Mouse (Mus musculus) heart, embryonic 14.5 days (tissue): ENCODE data around the gene Ppp1r37. TPM values are rescaled to one million over a fixed set of nuclear protein-coding genes. Genes with fewer than 3 reads are reported as not detected.
"Not testable (repeated sequence)": the region's sequence is repeated elsewhere in the genome, so short reads cannot be mapped to it uniquely, and the experiment has no call there.

Experiments
- ATAC-seq: fragments of 200-750 bp; cut with Nextera tagmentation; 2 replicates; pipeline ENCODE4 v1.8.0; 2017; ENCODE audit warnings: low read depth, moderate TSS enrichment; ENCODE audit not compliant: insufficient number of reproducible peaks, insufficient read depth, low FRiP score
- H3K27ac ChIP-seq, 2 experiments: fragments of 200-500 bp in 1 of 2; fragments of 300-500 bp in 1 of 2; sonication (generic) in 1 of 2; replicated peaks in 1 of 2; 2 replicates each; pipeline ENCODE4 v1.5.1; 2012 to 2014; ENCODE audit warnings: low read depth in 2 of 2, low read length in 2 of 2, control low read depth in 1 of 2, mild to moderate bottlenecking in 1 of 2, mixed read lengths in 1 of 2; ENCODE audit not compliant: control insufficient read depth in 1 of 2, insufficient read depth in 1 of 2
- H3K27me3 ChIP-seq: fragments of 300-500 bp; sonication (generic); 2 replicates; pipeline ENCODE4 v1.6.1; 2014; ENCODE audit warnings: mild to moderate bottlenecking, low read length, control low read depth; ENCODE audit not compliant: control insufficient read depth, insufficient read depth
- H3K36me3 ChIP-seq: fragments of 300-500 bp; sonication (generic); 2 replicates; pipeline ENCODE4 v1.6.1; 2014; ENCODE audit warnings: mild to moderate bottlenecking, control low read depth, low read length, mixed read lengths; ENCODE audit not compliant: control insufficient read depth, insufficient read depth
- H3K4me1 ChIP-seq, 2 experiments: fragments of 200-500 bp in 1 of 2; fragments of 300-500 bp in 1 of 2; sonication (generic) in 1 of 2; 2 replicates each; pipeline ENCODE4 v1.6.1; 2012 to 2014; ENCODE audit warnings: low read length in 2 of 2, control low read depth in 1 of 2, mixed read lengths in 1 of 2; ENCODE audit not compliant: control insufficient read depth in 2 of 2, insufficient read depth in 2 of 2
- H3K4me2 ChIP-seq: fragments of 300-500 bp; sonication (generic); 2 replicates; pipeline ENCODE4 v1.6.1; 2014; ENCODE audit warnings: mild to moderate bottlenecking, low read length
- H3K4me3 ChIP-seq, 2 experiments: fragments of 200-500 bp in 1 of 2; fragments of 300-500 bp in 1 of 2; sonication (generic) in 1 of 2; 2 replicates each; pipeline ENCODE4 v1.5.1; 2012 to 2014; ENCODE audit warnings: low read length in 2 of 2, mild to moderate bottlenecking in 2 of 2, control low read depth in 1 of 2, low read depth in 1 of 2, moderate library complexity in 1 of 2; ENCODE audit not compliant: control insufficient read depth in 1 of 2, insufficient read depth in 1 of 2
- H3K9ac ChIP-seq: fragments of 300-500 bp; sonication (generic); 2 replicates; pipeline ENCODE4 v1.6.1; 2014; ENCODE audit warnings: mild to moderate bottlenecking, low read length
- H3K9me3 ChIP-seq: fragments of 300-500 bp; sonication (generic); 2 replicates; pipeline ENCODE4 v1.6.1; 2016; ENCODE audit warnings: low read length, control low read depth; ENCODE audit not compliant: control insufficient read depth
- WGBS: fragments of 180-500 bp; shearing (Covaris S2); extraction: QIAGEN DNeasy Blood & Tissue Kit; methylation state at CpG from one replicate; pipeline ENCODE4 v1.1.7; 2014; 5-methylcytosine and 5-hydroxymethylcytosine counted together
- polyA plus RNA-seq: library from polyadenylated mRNA; unstranded; fragments of >200 nt; fragmentation: Nextera tagmentation; extraction: Ambion mirVana; gene quantifications from 2 replicates; pipeline ENCODE4 v1.2.1, GENCODE M21; 2014

Gene Ppp1r37
- polyA plus RNA-seq, result 2.9 and 5.3 TPM in 2 replicates

- no peaks in the 10 kb centered on the region for H3K27me3 ChIP-seq
- peak within 1 kb of the TSS; percentile 97 for H3K9ac ChIP-seq
- H3K36me3 ChIP-seq, result peaks cover 35% of the 10 kb centered on the region
- no peak for ATAC-seq
- peaks cover 12 to 42% of the 10 kb centered on the region in 2 experiments for H3K4me1 ChIP-seq
- 1% methylated on average over 19 of the region's 19 CpGs for WGBS
- H3K4me3 ChIP-seq, result peak within 1 kb of the TSS; percentile 75 to 98
- H3K9me3 ChIP-seq, result no peaks in the 10 kb centered on the region
- H3K4me2 ChIP-seq, result peak within 1 kb of the TSS; percentile 95
- peak within 1 kb of the TSS; percentile 87 to 88 for H3K27ac ChIP-seq
Observed at GRCm38 (mm10) chr7:19562643-19563410, at the start of gene Ppp1r37. Gene Ppp1r37 (minus strand): TSS chr7:19563076.

- no peak overlapping the region for H3K9ac ChIP-seq
- WGBS, result 77% methylated on average over 5 of the region's 5 CpGs
- no peaks in the 10 kb centered on the region for H3K9me3 ChIP-seq
- H3K4me1 ChIP-seq, result no peaks in the 10 kb centered on the region
- no peak overlapping the region for H3K4me3 ChIP-seq
- no peaks in the 10 kb centered on the region for H3K27me3 ChIP-seq
- H3K4me2 ChIP-seq, result no peak overlapping the region
- ATAC-seq, result no peak
- H3K27ac ChIP-seq, result no peak overlapping the region
- peaks cover 24% of the 10 kb centered on the region for H3K36me3 ChIP-seq
Observed at GRCm38 (mm10) chr7:19610969-19611368, 48.1 kb upstream of the Ppp1r37 start.

GRCm38 (mm10) chr7:19609641-19610332 is 46.9 kb upstream of the Ppp1r37 start:
- Histone ChIP-seq H3K27me3 (no peaks in the 10 kb centered on the region), H3K9ac (no peak overlapping the region), H3K4me3 (no peak overlapping the region), H3K27ac (no peak overlapping the region), H3K4me1 (no peaks in the 10 kb centered on the region), H3K4me2 (no peak overlapping the region), H3K9me3 (no peaks in the 10 kb centered on the region), H3K36me3 (peaks cover 17% of the 10 kb centered on the region)
- 83% methylated on average over 10 of the region's 12 CpGs for WGBS
- ATAC-seq, result no peak

- no peak overlapping the region for H3K4me2 ChIP-seq
- H3K4me3 ChIP-seq, result no peak overlapping the region
- 79% methylated on average over 5 of the region's 5 CpGs for WGBS
- no peaks in the 10 kb centered on the region for H3K9me3 ChIP-seq
- no peak overlapping the region for H3K9ac ChIP-seq
- peaks cover 3 to 15% of the 10 kb centered on the region in 2 experiments for H3K4me1 ChIP-seq
- no peaks in the 10 kb centered on the region for H3K27me3 ChIP-seq
- ATAC-seq, result no peak
- H3K36me3 ChIP-seq, result peaks cover 13% of the 10 kb centered on the region
- H3K27ac ChIP-seq, result no peak overlapping the region
Observed at GRCm38 (mm10) chr7:19607291-19607690, 44.4 kb upstream of the Ppp1r37 start.

GRCm38 (mm10) chr7:19604606-19605214 is 41.8 kb upstream of the Ppp1r37 start:
- H3K9ac ChIP-seq, H3K9me3 ChIP-seq, H3K27ac ChIP-seq, H3K27me3 ChIP-seq, ATAC-seq: not testable (repeated sequence)
- Histone ChIP-seq H3K4me3 (peak overlapping the region; percentile 91 to 93), H3K36me3 (peaks cover 32% of the 10 kb centered on the region), H3K4me1 (peaks cover 6 to 21% of the 10 kb centered on the region in 2 experiments), H3K4me2 (peak overlapping the region; percentile 94)
- WGBS, result 60% methylated on average over 10 of the region's 10 CpGs

GRCm38 (mm10) chr7:19603849-19604605 is 41.2 kb upstream of the Ppp1r37 start, which contains the start of gene Clasrp:
Gene Clasrp (minus strand): TSS chr7:19604486.
- H3K27me3 ChIP-seq, result no peaks in the 10 kb centered on the region
- peak within 1 kb of the TSS; percentile 32 to 69 for H3K27ac ChIP-seq
- H3K9me3 ChIP-seq, result no peaks in the 10 kb centered on the region
- H3K4me1 ChIP-seq, result peaks cover 6 to 21% of the 10 kb centered on the region in 2 experiments
- ATAC-seq, result peak; percentile 87
- WGBS, result under 1% methylated on average over 56 of the region's 57 CpGs
- H3K4me2 ChIP-seq, result peak within 1 kb of the TSS; percentile 94
- H3K36me3 ChIP-seq, result peaks cover 38% of the 10 kb centered on the region
- peak within 1 kb of the TSS; percentile 91 to 93 for H3K4me3 ChIP-seq
- peak within 1 kb of the TSS; percentile 95 for H3K9ac ChIP-seq

- Histone ChIP-seq H3K27ac (no peak overlapping the region), H3K36me3 (peaks cover 48% of the 10 kb centered on the region), H3K4me3 (peak overlapping the region in 1 of 2 experiments; percentile 93; a peak in 2 of 4 replicates), H3K4me2 (peak overlapping the region; percentile 94), H3K9me3 (no peaks in the 10 kb centered on the region), H3K4me1 (peaks cover 6 to 21% of the 10 kb centered on the region in 2 experiments), H3K9ac (peak overlapping the region; percentile 95), H3K27me3 (no peaks in the 10 kb centered on the region)
- WGBS, result 68% methylated on average over 12 of the region's 12 CpGs
- ATAC-seq, result no peak
Observed at GRCm38 (mm10) chr7:19603055-19603454, 40.2 kb upstream of the Ppp1r37 start.
